Mouse (Mus musculus) hindbrain, postnatal 0 days (tissue): ENCODE measurements at regions not wholly inside any gene's neighbourhood (a gene's known extent, or its start where the extent isn't known, plus 50 kb on each side); places are given as distances from the start of the nearest gene placed in this dataset.

ENCODE experiments used
- ATAC-seq: fragments of 200-750 bp; cut with Nextera tagmentation; 2 replicates; pipeline ENCODE4 v1.8.0; 2017; ENCODE audit warnings: mild to moderate bottlenecking, moderate TSS enrichment, moderate library complexity
- DNase-seq: peaks from one replicate; pipeline ENCODE4 v3.0.0-alpha.2; 2015; ENCODE audit warnings: low spot score
- H3K27ac ChIP-seq: fragments of 300-500 bp; sonication (generic); 2 replicates; pipeline ENCODE4 v1.5.1; 2014; ENCODE audit warnings: mild to moderate bottlenecking
- H3K27me3 ChIP-seq: fragments of 300-500 bp; sonication (generic); 2 replicates; pipeline ENCODE4 v1.6.1; 2014; ENCODE audit warnings: low read length, mixed read lengths; ENCODE audit not compliant: insufficient read depth
- H3K36me3 ChIP-seq: fragments of 300-500 bp; sonication (generic); 2 replicates; pipeline ENCODE4 v1.6.1; 2014; ENCODE audit warnings: low read length, mixed read lengths; ENCODE audit not compliant: insufficient read depth
- H3K4me1 ChIP-seq: fragments of 300-500 bp; sonication (generic); 2 replicates; pipeline ENCODE4 v1.6.1; 2014; ENCODE audit warnings: antibody characterized with exemption, low read length, mixed read lengths; ENCODE audit not compliant: insufficient read depth
- H3K4me2 ChIP-seq: fragments of 300-500 bp; sonication (generic); 2 replicates; pipeline ENCODE4 v1.6.1; 2014; ENCODE audit warnings: low read depth, mild to moderate bottlenecking, low read length, moderate library complexity, mixed read lengths
- H3K4me3 ChIP-seq: fragments of 300-500 bp; sonication (generic); 2 replicates; pipeline ENCODE4 v1.5.1; 2014; ENCODE audit warnings: low read length
- H3K9ac ChIP-seq: fragments of 300-500 bp; sonication (generic); replicated peaks from 2 replicates; pipeline ENCODE4 v1.6.1; 2014; ENCODE audit warnings: mild to moderate bottlenecking, low read length, moderate library complexity, mixed read lengths
- H3K9me3 ChIP-seq: fragments of 300-500 bp; sonication (generic); 2 replicates; pipeline ENCODE4 v1.6.1; 2016; ENCODE audit warnings: low read length, mixed read lengths
- CTCF ChIP-seq: IDR thresholded peaks from 2 replicates; pipeline ENCODE4 v1.5.1; 2016; ENCODE audit warnings: antibody characterized with exemption, control low read depth, low read depth
- WGBS: fragments of 180-500 bp; shearing (Covaris S2); extraction: QIAGEN DNeasy Blood & Tissue Kit; methylation state at CpG from one replicate; pipeline ENCODE4 v1.1.7; 2014; 5-methylcytosine and 5-hydroxymethylcytosine counted together

- no peak for ATAC-seq
These were observed 52.4 kb upstream of the Picalm start for GRCm38 (mm10) chr7:90077565-90077964.

GRCm38 (mm10) chr7:90080083-90080772 lies 49.8 kb upstream of the Picalm start:
- Histone ChIP-seq H3K9ac (no peak overlapping the region), H3K27me3 (no peaks in the 10 kb centered on the region), H3K9me3 (no peaks in the 10 kb centered on the region), H3K36me3 (no peaks in the 10 kb centered on the region), H3K4me1 (no peaks in the 10 kb centered on the region), H3K4me3 (no peak overlapping the region), H3K4me2 (no peak overlapping the region), H3K27ac (no peak overlapping the region)
- ATAC-seq (no peak), DNase-seq (no peak)
- WGBS: 74% methylated on average over 7 of the region's 7 CpGs
- TF ChIP-seq CTCF: no peak

More at GRCm38 (mm10) chr7:90077565-90077964, 52.4 kb upstream of the Picalm start:
- no peak for DNase-seq
- no peaks in the 10 kb centered on the region for H3K9me3 ChIP-seq
- H3K4me2 ChIP-seq: no peak overlapping the region
- WGBS: 90% methylated on average over 2 of the region's 2 CpGs
- H3K9ac ChIP-seq: no peak overlapping the region
- H3K4me3 ChIP-seq: no peak overlapping the region
- no peaks in the 10 kb centered on the region for H3K27me3 ChIP-seq
- H3K27ac ChIP-seq: no peak overlapping the region
- TF ChIP-seq CTCF: no peak
- H3K36me3 ChIP-seq: no peaks in the 10 kb centered on the region
- H3K4me1 ChIP-seq: no peaks in the 10 kb centered on the region
